Mouse (Mus musculus): ENCODE results near the gene Fhl2. TPM values are rescaled to one million over a fixed set of nuclear protein-coding genes. Genes with fewer than 3 reads are reported as not detected.
A peak's percentile ranks its signal among the peaks of the same experiment; 100 is the strongest.

The Fhl2 gene
- polyA plus RNA-seq, 1 experiment from 2014 or later, result 14.6 TPM

DNA sequence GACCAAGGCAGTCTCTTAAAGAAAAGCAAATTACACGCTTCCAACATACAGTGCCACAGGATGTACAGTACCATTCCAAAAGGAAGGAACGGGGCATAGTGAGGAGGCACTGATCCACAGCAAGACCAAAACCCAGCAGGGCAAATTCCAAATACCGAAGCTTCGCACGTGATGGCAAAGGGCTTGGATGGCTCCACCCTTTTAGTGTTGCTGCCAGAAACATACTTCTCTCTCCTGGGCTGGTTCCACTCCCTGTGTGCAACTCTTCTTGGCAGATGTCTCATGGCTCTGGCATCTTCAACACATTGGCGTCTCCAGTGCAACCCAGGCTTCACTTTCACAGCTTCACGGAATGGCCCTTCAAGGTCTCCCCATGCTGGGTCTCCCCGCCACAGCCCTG is 79.3 kb downstream of the Fhl2 start:
- H3K9ac ChIP-seq (replicated peaks; ENCODE audit: low read length), result no peak overlapping the region
- no peak for ATAC-seq (replicated peaks; ENCODE audit: insufficient number of reproducible peaks, low FRiP score, low TSS enrichment, low read depth)
- H3K4me1 ChIP-seq (ENCODE audit: control insufficient read depth, insufficient read depth, low read length), result no peaks in the 10 kb centered on the region
- no peak overlapping the region for H3K4me3 ChIP-seq (ENCODE audit: low read depth, low read length)
- 95% methylated on average over 8 of the region's 8 CpGs for WGBS
- no peak overlapping the region for H3K27ac ChIP-seq (replicated peaks; ENCODE audit: low read depth, low read length)
- no peaks in the 10 kb centered on the region for H3K9me3 ChIP-seq (replicated peaks; ENCODE audit: control insufficient read depth, low read length)
- H3K36me3 ChIP-seq (replicated peaks; ENCODE audit: control insufficient read depth, insufficient read depth, low read depth, low read length), result peaks cover 6% of the 10 kb centered on the region
- H3K4me2 ChIP-seq (ENCODE audit: low read depth, low read length), result no peak overlapping the region
- H3K27me3 ChIP-seq (ENCODE audit: control insufficient read depth, insufficient read depth, low read length), result no peaks in the 10 kb centered on the region
- DNase-seq (ENCODE audit: low spot score), result no peak

DNA sequence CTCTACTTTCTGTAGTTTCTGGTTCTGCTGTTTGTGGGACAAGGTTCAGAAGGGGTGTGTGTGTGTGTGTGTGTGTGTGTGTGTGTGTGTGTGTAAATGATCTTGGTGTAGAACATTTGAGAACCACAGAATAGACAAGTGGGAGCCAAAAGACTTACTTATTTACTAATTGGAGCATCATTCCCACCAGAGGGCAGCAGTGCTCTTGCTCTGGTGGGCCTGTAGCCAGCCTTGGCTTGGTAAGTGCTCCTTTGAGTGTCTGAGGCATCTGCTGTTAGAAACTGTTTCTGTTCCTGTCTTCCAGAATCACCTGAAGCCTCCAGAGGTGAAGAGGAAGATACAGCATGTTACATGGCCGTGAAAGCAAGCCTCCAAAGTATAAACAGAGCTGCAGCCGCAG is 83.9 kb downstream of the Fhl2 start:
- H3K9ac ChIP-seq (replicated peaks; ENCODE audit: low read length), result no peak overlapping the region
- ATAC-seq (replicated peaks; ENCODE audit: insufficient number of reproducible peaks, low FRiP score, low TSS enrichment, low read depth) (no peak), DNase-seq (ENCODE audit: low spot score) (peak; percentile 72)
- no peak overlapping the region for H3K4me3 ChIP-seq (ENCODE audit: low read depth, low read length)
- no peak overlapping the region for H3K4me2 ChIP-seq (ENCODE audit: low read depth, low read length)
- H3K36me3 ChIP-seq (replicated peaks; ENCODE audit: control insufficient read depth, insufficient read depth, low read depth, low read length), result peaks cover 6% of the 10 kb centered on the region
- no peaks in the 10 kb centered on the region for H3K27me3 ChIP-seq (ENCODE audit: control insufficient read depth, insufficient read depth, low read length)
- no peaks in the 10 kb centered on the region for H3K4me1 ChIP-seq (ENCODE audit: control insufficient read depth, insufficient read depth, low read length)
- no peak overlapping the region for H3K27ac ChIP-seq (replicated peaks; ENCODE audit: low read depth, low read length)
- 84% methylated on average over 2 of the region's 2 CpGs for WGBS
- H3K9me3 ChIP-seq (replicated peaks; ENCODE audit: control insufficient read depth, low read length), result no peaks in the 10 kb centered on the region

DNA sequence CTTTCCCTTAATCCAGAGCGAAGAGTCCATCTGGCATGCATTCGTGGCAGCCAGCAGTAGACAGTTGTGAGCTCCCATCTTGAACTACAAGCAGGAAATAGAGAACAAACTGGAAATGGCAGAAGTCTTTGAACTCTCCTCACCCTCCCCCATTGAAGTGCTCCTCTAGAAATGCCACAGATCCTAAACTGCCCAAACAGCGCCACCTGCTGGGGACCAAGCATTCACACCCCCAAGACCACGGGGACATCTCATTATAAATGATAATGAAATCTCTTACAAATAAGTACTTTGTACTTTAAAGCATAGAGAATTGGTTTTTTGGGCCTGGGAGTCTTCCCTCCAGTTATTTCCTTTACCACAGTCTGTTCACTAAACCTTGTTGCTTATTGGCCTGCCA is 86.2 kb downstream of the Fhl2 start:
- H3K4me3 ChIP-seq (ENCODE audit: low read depth, low read length), result no peak overlapping the region
- no peaks in the 10 kb centered on the region for H3K4me1 ChIP-seq (ENCODE audit: control insufficient read depth, insufficient read depth, low read length)
- H3K36me3 ChIP-seq (replicated peaks; ENCODE audit: control insufficient read depth, insufficient read depth, low read depth, low read length), result peaks cover 2% of the 10 kb centered on the region
- H3K4me2 ChIP-seq (ENCODE audit: low read depth, low read length), result no peak overlapping the region
- peak; percentile 44 for DNase-seq (ENCODE audit: low spot score)
- 54% methylated on average over 4 of the region's 4 CpGs for WGBS
- H3K27me3 ChIP-seq (ENCODE audit: control insufficient read depth, insufficient read depth, low read length), result no peaks in the 10 kb centered on the region
- no peak overlapping the region for H3K9ac ChIP-seq (replicated peaks; ENCODE audit: low read length)
- no peak for ATAC-seq (replicated peaks; ENCODE audit: insufficient number of reproducible peaks, low FRiP score, low TSS enrichment, low read depth)
- H3K9me3 ChIP-seq (replicated peaks; ENCODE audit: control insufficient read depth, low read length), result no peaks in the 10 kb centered on the region
- no peak overlapping the region for H3K27ac ChIP-seq (replicated peaks; ENCODE audit: low read depth, low read length)

DNA sequence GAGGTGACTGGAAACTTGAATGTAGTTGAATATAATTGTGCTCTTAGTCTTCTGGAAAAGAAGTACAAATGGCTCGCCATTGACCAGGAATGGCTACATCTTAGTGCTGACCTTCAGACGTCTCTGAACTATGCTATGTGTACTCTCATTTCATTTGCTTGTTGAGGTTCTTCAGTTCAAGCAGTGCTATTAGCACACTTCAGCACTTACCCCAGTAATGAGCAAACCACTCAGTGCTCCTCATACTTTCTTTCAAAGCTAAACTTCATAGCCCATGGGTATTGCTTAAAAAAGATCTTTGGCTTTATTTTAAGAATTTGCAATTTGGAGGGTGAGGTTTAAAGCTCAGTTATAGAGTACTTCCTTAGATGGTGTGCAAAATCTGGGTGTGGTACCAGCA is 88.1 kb downstream of the Fhl2 start:
- WGBS, result 80% methylated on average over 2 of the region's 2 CpGs
- no peak overlapping the region for H3K4me3 ChIP-seq (ENCODE audit: low read depth, low read length)
- H3K4me2 ChIP-seq (ENCODE audit: low read depth, low read length), result no peak overlapping the region
- no peak overlapping the region for H3K9ac ChIP-seq (replicated peaks; ENCODE audit: low read length)
- DNase-seq (ENCODE audit: low spot score) (no peak), ATAC-seq (replicated peaks; ENCODE audit: insufficient number of reproducible peaks, low FRiP score, low TSS enrichment, low read depth) (no peak)
- H3K27me3 ChIP-seq (ENCODE audit: control insufficient read depth, insufficient read depth, low read length), result no peaks in the 10 kb centered on the region
- no peaks in the 10 kb centered on the region for H3K9me3 ChIP-seq (replicated peaks; ENCODE audit: control insufficient read depth, low read length)
- no peaks in the 10 kb centered on the region for H3K4me1 ChIP-seq (ENCODE audit: control insufficient read depth, insufficient read depth, low read length)
- no peaks in the 10 kb centered on the region; the same call in none of the 2 replicates for H3K36me3 ChIP-seq (replicated peaks; ENCODE audit: control insufficient read depth, insufficient read depth, low read depth, low read length)
- H3K27ac ChIP-seq (replicated peaks; ENCODE audit: low read depth, low read length), result no peak overlapping the region

GRCm38 (mm10) chr1:43098031-43098984 is 98.5 kb downstream of the Fhl2 start, which contains the start of the genes Tgfbrap1 and AI597479:
Tgfbrap1 (minus strand) TSS chr1:43098637.
AI597479 (plus strand) TSS chr1:43098710.
- 1% methylated on average over 57 of the region's 57 CpGs for WGBS
- peak; percentile 97 for DNase-seq (ENCODE audit: low spot score)
- Histone ChIP-seq H3K27ac (replicated peaks; ENCODE audit: low read depth, low read length) (peak within 1 kb of the TSS; percentile 98), H3K27me3 (ENCODE audit: control insufficient read depth, insufficient read depth, low read length) (no peaks in the 10 kb centered on the region), H3K4me3 (ENCODE audit: low read depth, low read length) (peak within 1 kb of the TSS; percentile 92), H3K4me1 (ENCODE audit: control insufficient read depth, insufficient read depth, low read length) (0 out of 2 replicates have a peak, but pooled peaks cover 2% of the 10 kb centered on the region), H3K9ac (replicated peaks; ENCODE audit: low read length) (peak within 1 kb of the TSS; percentile 94), H3K4me2 (ENCODE audit: low read depth, low read length) (peak within 1 kb of the TSS; percentile 76), H3K36me3 (replicated peaks; ENCODE audit: control insufficient read depth, insufficient read depth, low read depth, low read length) (no peaks in the 10 kb centered on the region), H3K9me3 (replicated peaks; ENCODE audit: control insufficient read depth, low read length) (no peaks in the 10 kb centered on the region)
- peak; percentile 96 for ATAC-seq (replicated peaks; ENCODE audit: insufficient number of reproducible peaks, low FRiP score, low TSS enrichment, low read depth)

DNA sequence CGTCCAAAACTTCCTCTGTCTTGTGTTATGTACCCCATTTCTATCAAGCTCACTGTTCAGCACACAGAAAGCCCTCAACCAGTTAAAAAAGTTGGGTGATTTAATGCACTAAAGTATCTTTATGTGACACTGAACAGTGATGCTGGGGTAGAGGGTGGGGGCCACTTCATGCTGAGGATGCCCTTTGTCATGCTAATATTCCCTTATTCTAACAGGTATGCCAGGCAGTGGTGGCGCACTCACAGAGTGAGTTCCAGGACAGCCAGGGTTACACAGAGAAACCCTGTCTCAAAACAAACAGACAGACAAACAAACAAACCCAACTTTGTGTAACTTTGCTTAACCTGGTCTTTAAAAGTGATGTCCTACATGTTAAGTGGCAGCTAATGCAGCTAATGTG is 102.6 kb downstream of the Fhl2 start:
- H3K36me3 ChIP-seq (replicated peaks; ENCODE audit: control insufficient read depth, insufficient read depth, low read depth, low read length), result no peaks in the 10 kb centered on the region
- no peak overlapping the region for H3K4me3 ChIP-seq (ENCODE audit: low read depth, low read length)
- no peaks in the 10 kb centered on the region for H3K27me3 ChIP-seq (ENCODE audit: control insufficient read depth, insufficient read depth, low read length)
- H3K27ac ChIP-seq (replicated peaks; ENCODE audit: low read depth, low read length), result no peak overlapping the region
- no peaks in the 10 kb centered on the region for H3K9me3 ChIP-seq (replicated peaks; ENCODE audit: control insufficient read depth, low read length)
- no peaks in the 10 kb centered on the region for H3K4me1 ChIP-seq (ENCODE audit: control insufficient read depth, insufficient read depth, low read length)
- no peak overlapping the region for H3K9ac ChIP-seq (replicated peaks; ENCODE audit: low read length)
- ATAC-seq (replicated peaks; ENCODE audit: insufficient number of reproducible peaks, low FRiP score, low TSS enrichment, low read depth) (no peak), DNase-seq (ENCODE audit: low spot score) (no peak)
- H3K4me2 ChIP-seq (ENCODE audit: low read depth, low read length), result no peak overlapping the region
- 91% methylated on average over 2 of the region's 2 CpGs for WGBS

DNA sequence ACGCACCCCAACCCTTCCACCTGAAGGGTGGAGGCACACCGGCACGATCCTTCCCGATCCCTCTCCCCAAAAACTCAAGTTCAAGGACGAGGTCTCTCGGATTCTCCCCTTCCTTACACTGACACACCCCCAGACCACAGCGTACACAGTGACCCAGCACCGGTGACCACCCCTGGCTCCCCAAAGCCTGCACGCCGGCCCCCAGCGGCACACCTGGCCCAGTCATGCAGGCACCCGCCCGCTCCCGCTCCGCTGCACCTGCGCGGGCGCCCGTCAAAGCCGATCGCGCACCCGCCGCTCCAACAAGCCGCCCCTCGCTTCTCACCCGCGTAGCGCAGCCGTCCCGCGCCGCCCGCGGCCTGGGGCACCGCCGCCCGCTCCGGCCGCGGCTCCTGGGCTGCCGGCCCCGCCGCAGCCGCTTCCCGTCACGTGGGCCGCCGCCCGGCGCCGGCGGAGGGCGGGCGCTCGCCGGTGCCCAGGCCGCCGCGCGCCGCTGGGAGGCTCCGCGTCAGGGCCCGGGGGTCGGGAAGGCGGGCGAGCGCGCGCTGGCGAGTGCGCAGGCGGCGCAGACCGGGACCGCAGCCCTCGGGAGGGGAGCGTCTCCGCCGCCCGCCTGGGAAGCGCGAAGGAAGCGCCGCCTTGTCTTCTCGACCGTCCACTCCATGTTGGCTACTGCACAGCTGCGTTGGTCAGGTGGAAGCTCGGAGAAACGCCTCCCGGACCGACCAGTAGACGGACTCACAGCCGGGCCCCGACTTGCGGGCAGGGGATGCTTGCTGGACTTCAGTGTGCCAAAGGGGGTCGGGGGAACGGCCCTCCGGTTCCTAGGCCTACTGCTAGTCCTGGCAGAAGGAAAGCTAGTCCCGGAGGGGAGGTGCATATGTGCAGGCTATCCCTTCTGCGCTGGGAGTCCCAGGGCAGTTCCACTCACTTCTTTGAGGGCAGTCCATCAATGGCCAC is 104.4 kb downstream of the Fhl2 start:
- H3K36me3 ChIP-seq (replicated peaks; ENCODE audit: control insufficient read depth, insufficient read depth, low read depth, low read length), result no peaks in the 10 kb centered on the region

More for the DNA sequence above, 104.4 kb downstream of the Fhl2 start:
- Histone ChIP-seq H3K27ac (replicated peaks; ENCODE audit: low read depth, low read length) (peak overlapping the region; percentile 52; the same call in 1 of the 2 replicates), H3K4me1 (ENCODE audit: control insufficient read depth, insufficient read depth, low read length) (no peaks in the 10 kb centered on the region), H3K27me3 (ENCODE audit: control insufficient read depth, insufficient read depth, low read length) (no peaks in the 10 kb centered on the region), H3K9me3 (replicated peaks; ENCODE audit: control insufficient read depth, low read length) (no peaks in the 10 kb centered on the region), H3K4me2 (ENCODE audit: low read depth, low read length) (peak overlapping the region; percentile 77), H3K9ac (replicated peaks; ENCODE audit: low read length) (peak overlapping the region; percentile 87), H3K4me3 (ENCODE audit: low read depth, low read length) (peak overlapping the region; percentile 68)
- peak; percentile 68 for DNase-seq (ENCODE audit: low spot score)
- WGBS, result under 1% methylated on average over 92 of the region's 102 CpGs
- ATAC-seq (replicated peaks; ENCODE audit: insufficient number of reproducible peaks, low FRiP score, low TSS enrichment, low read depth), result peak; percentile 59
